Comparison of ENCODE assay signal across 16 mouse cellular contexts in the genomic region with DNA sequence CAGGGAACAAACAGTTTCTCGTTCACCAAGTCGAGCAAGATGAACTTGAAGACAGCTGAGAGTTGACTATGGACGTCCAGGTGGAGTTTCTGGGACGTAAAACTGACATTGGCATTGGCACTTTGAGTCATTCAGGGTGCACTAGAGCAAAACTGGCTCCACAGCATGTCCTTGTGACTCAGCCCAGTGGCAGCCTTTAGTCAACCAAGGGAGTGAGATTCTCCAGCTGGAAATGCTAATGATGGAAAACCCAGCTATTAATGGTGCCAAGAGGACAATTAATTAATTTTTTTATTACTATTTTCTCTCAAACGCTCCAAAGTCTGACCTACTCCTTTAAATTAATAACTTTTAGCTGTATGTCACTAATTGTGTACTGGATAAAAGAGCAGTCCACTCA.
"Had no signal": no experiment of that assay in that cellular context is flagged by ENCODE, and none has a peak within 500 bp of the region (broad histone marks: within the 10 kb centered on the region; RNA-seq: fewer than 3 reads in every experiment).

No protein-coding gene starts in this region.

- H3K4me2 ChIP-seq: limb, embryonic 15.5 days; liver, embryonic 12.5 days; lung, embryonic 14.5 days; neural tube, embryonic 15.5 days; stomach, embryonic 15.5 days had no signal

- H3K4me3 ChIP-seq: layer of hippocampus, adult 2 months; limb, embryonic 15.5 days; liver, embryonic 12.5 days; midbrain, embryonic 10.5 days; myocyte; neural tube, embryonic 15.5 days; stomach, embryonic 15.5 days had no signal

- DNase-seq: kidney, adult 8-10 months; kidney, postnatal 10 days; lung, embryonic 14.5 days; lung, postnatal 10 days; lung, postnatal 4 days; midbrain, embryonic 14.5 days; spleen, adult 18-20 months; thymus, adult 2 months; thymus, postnatal 36 days had no signal

- H3K4me1 ChIP-seq: limb, embryonic 15.5 days; midbrain, embryonic 10.5 days; neural tube, embryonic 15.5 days; stomach, embryonic 15.5 days had no signal

- H3K36me3 ChIP-seq: limb, embryonic 15.5 days; liver, embryonic 12.5 days; midbrain, embryonic 10.5 days; neural tube, embryonic 15.5 days; stomach, embryonic 15.5 days had no signal

- H3K9me3 ChIP-seq: limb, embryonic 15.5 days; liver, embryonic 12.5 days; midbrain, embryonic 10.5 days; neural tube, embryonic 15.5 days; stomach, embryonic 15.5 days had no signal

- H3K9ac ChIP-seq: limb, embryonic 15.5 days; liver, embryonic 12.5 days; lung, embryonic 14.5 days; neural tube, embryonic 15.5 days; stomach, embryonic 15.5 days had no signal

- H3K27me3 ChIP-seq: limb, embryonic 15.5 days; liver, embryonic 12.5 days; neural tube, embryonic 15.5 days; stomach, embryonic 15.5 days had no signal

- ATAC-seq: liver, embryonic 12.5 days had no signal

- H3K27ac ChIP-seq: layer of hippocampus, adult 2 months; limb, embryonic 15.5 days; liver, embryonic 12.5 days; midbrain, embryonic 10.5 days; neural tube, embryonic 15.5 days; stomach, embryonic 15.5 days had no signal
